Mouse (Mus musculus): ENCODE measurements around the gene Plcl2. TPM values are rescaled to one million over a fixed set of nuclear protein-coding genes. Genes with fewer than 3 reads are reported as not detected.

Gene Plcl2
- total RNA-seq, 2 experiments from 2014 or later = 27.0 to 32.7 TPM

GRCm38 (mm10) chr17:50499091-50499790 lies 10.0 kb upstream of the Plcl2 start:
- no peak for DNase-seq

- no peak for DNase-seq
Observed at GRCm38 (mm10) chr17:50500806-50501205, 8.4 kb upstream of the Plcl2 start.

- DNase-seq = no peak
Observed at GRCm38 (mm10) chr17:50503075-50503474, 6.1 kb upstream of the Plcl2 start.

- no peak for DNase-seq
Observed at GRCm38 (mm10) chr17:50504070-50504846, 4.9 kb upstream of the Plcl2 start.

- peak; percentile 34 for DNase-seq
Observed at GRCm38 (mm10) chr17:50505910-50506634, 3.1 kb upstream of the Plcl2 start.

GRCm38 (mm10) chr17:50506861-50507321 lies 2.3 kb upstream of the Plcl2 start:
- no peak for DNase-seq

GRCm38 (mm10) chr17:50508055-50508774 lies 988 bp upstream of the Plcl2 start:
- DNase-seq = no peak

- DNase-seq = peak; percentile 82
Observed at GRCm38 (mm10) chr17:50508775-50509250, 390 bp upstream of the Plcl2 start.

- DNase-seq = no peak
Observed at GRCm38 (mm10) chr17:50510279-50510678, 1.1 kb downstream of the Plcl2 start.

- DNase-seq = no peak
Observed at GRCm38 (mm10) chr17:50510741-50511140, 1.5 kb downstream of the Plcl2 start.

GRCm38 (mm10) chr17:50512222-50512621 lies 3.0 kb downstream of the Plcl2 start:
- no peak for DNase-seq

GRCm38 (mm10) chr17:50512841-50513240 lies 3.6 kb downstream of the Plcl2 start:
- DNase-seq = no peak

- DNase-seq = no peak
Observed at GRCm38 (mm10) chr17:50513376-50513775, 4.2 kb downstream of the Plcl2 start.

- no peak for DNase-seq
Observed at GRCm38 (mm10) chr17:50514012-50514411, 4.8 kb downstream of the Plcl2 start.

GRCm38 (mm10) chr17:50515926-50516325 lies 6.7 kb downstream of the Plcl2 start:
- no peak for DNase-seq

- no peak for DNase-seq
Observed at GRCm38 (mm10) chr17:50517781-50518415, 8.7 kb downstream of the Plcl2 start.

GRCm38 (mm10) chr17:50519588-50519987 lies 10.4 kb downstream of the Plcl2 start:
- no peak for DNase-seq

GRCm38 (mm10) chr17:50522473-50523083 lies 13.4 kb downstream of the Plcl2 start:
- no peak for DNase-seq

- DNase-seq = no peak
Observed at GRCm38 (mm10) chr17:50524970-50525369, 15.8 kb downstream of the Plcl2 start.

- peak; percentile 27 for DNase-seq
Observed at GRCm38 (mm10) chr17:50525821-50526220, 16.6 kb downstream of the Plcl2 start.

GRCm38 (mm10) chr17:50530089-50530488 lies 20.9 kb downstream of the Plcl2 start:
- DNase-seq = no peak

All from gastrocnemius, postnatal 25 days (tissue).